Comparison of ENCODE assay signal across 9 mouse cellular contexts in the genomic region with DNA sequence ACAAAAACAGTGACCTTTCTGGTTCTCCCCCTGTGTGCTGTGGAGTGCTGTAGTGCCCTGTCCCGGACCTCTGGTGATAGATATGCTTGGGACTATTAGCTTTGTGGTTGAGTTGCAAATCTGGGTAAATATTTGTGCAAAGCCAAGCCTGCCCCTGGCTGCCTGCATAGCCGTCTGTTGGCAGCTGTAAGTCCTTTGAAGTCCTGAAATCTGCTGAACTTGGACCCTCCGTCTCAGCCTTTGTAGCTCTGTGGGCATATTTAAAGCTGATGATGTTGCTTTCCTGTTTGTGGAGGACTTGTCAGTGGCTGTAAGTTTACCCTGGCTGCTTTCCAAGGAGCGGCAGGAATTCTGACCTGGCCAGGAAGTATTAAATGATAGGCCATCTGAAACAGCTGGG.
DNase-seq lines count a peak whose midpoint lies in the region; ATAC-seq and TF ChIP-seq lines count a peak whose summit lies in the region.
"Had no signal": no experiment of that assay in that cellular context is flagged by ENCODE, and none has a peak within 500 bp of the region (broad histone marks: within the 10 kb centered on the region; RNA-seq: fewer than 3 reads in every experiment).

No protein-coding gene starts in this region.

- no peaks in the 10 kb centered on the region for H3K27me3 ChIP-seq in forebrain, embryonic 11.5 days (ENCODE audit: control insufficient read depth, insufficient read depth, low read length)
- H3K27me3 ChIP-seq in forebrain, embryonic 12.5 days = no peaks in the 10 kb centered on the region
- no peaks in the 10 kb centered on the region for H3K27me3 ChIP-seq in Patski
- no peaks in the 10 kb centered on the region for H3K27me3 ChIP-seq in kidney, embryonic 14.5 days (ENCODE audit: control insufficient read depth, insufficient read depth, low read length)
- no peaks in the 10 kb centered on the region for H3K27me3 ChIP-seq in liver, embryonic 16.5 days (ENCODE audit: control insufficient read depth, insufficient read depth, low read depth, low read length)

- no peak for ATAC-seq in forebrain, embryonic 11.5 days (replicated peaks; ENCODE audit: low FRiP score)
- no peak for ATAC-seq in forebrain, embryonic 12.5 days (ENCODE audit: low FRiP score)
- peak; percentile 67 for ATAC-seq in Patski
- ATAC-seq in kidney, embryonic 14.5 days (ENCODE audit: low FRiP score, low TSS enrichment) = peak; percentile 51; the same call in 1 of the 2 replicates
- ATAC-seq in liver, embryonic 16.5 days (ENCODE audit: low read depth) = peak; percentile 84
- ATAC-seq: hindbrain, embryonic 16.5 days had no signal

- WGBS in forebrain, embryonic 11.5 days = 51% methylated on average over 4 of the region's 4 CpGs
- WGBS in forebrain, embryonic 12.5 days = 49% methylated on average over 4 of the region's 4 CpGs
- WGBS in kidney, embryonic 14.5 days = 7% methylated on average over 4 of the region's 4 CpGs
- 30% methylated on average over 4 of the region's 4 CpGs for WGBS in liver, embryonic 16.5 days (ENCODE audit: insufficient replicate concordance)

- POLR2A ChIA-PET in Patski (lab: Charles Lee) = interaction anchor here (0.6 to 0.8 kb wide), 2 partner anchors 126 to 252 kb away, joined by 3 read pairs; no protein-coding TSS in a partner anchor

- in situ Hi-C loops in Patski (cut with MboI; ENCODE audit: low pct_unique_long_range_greater_than_20kb) = no loop called here

- DNase-seq in forebrain, embryonic 11.5 days (ENCODE audit: low spot score) = no peak
- no peak for DNase-seq in Patski (ENCODE audit: low read depth, low spot score)
- DNase-seq in gastrocnemius, postnatal 14 days = no peak
- no peak for DNase-seq in adrenal gland, adult 18-20 months (ENCODE audit: low spot score in 2 of 2)
- DNase-seq in layer of hippocampus, adult 18-20 months (ENCODE audit: low spot score in 2 of 2) = no peak

- TF ChIP-seq CTCF in Patski (IDR thresholded peaks at IDR 0.05) = no peak

- H3K9ac ChIP-seq in forebrain, embryonic 11.5 days (ENCODE audit: low read length) = peak overlapping the region; percentile 8; the same call in 1 of the 2 replicates
- H3K9ac ChIP-seq in forebrain, embryonic 12.5 days = no peak overlapping the region
- H3K9ac ChIP-seq in kidney, embryonic 14.5 days (ENCODE audit: low read depth, low read length) = no peak overlapping the region
- no peak overlapping the region for H3K9ac ChIP-seq in liver, embryonic 16.5 days (ENCODE audit: low read depth, low read length)

- no peaks in the 10 kb centered on the region for H3K36me3 ChIP-seq in forebrain, embryonic 11.5 days (ENCODE audit: control insufficient read depth, insufficient read depth, low read length)
- H3K36me3 ChIP-seq in forebrain, embryonic 12.5 days (replicated peaks) = no peaks in the 10 kb centered on the region
- H3K36me3 ChIP-seq in kidney, embryonic 14.5 days (ENCODE audit: control insufficient read depth, insufficient read depth, low read length) = no peaks in the 10 kb centered on the region
- no peaks in the 10 kb centered on the region for H3K36me3 ChIP-seq in liver, embryonic 16.5 days (ENCODE audit: control insufficient read depth, insufficient read depth)

- CTCF ChIA-PET in Patski (lab: Charles Lee) = interaction anchor here (1.4 to 1.5 kb wide), 2 partner anchors 45 to 198 kb away, joined by 4 to 5 read pairs; no protein-coding TSS in a partner anchor

- H3K27ac ChIP-seq in forebrain, embryonic 11.5 days (ENCODE audit: low read depth, low read length) = no peak overlapping the region
- no peak overlapping the region for H3K27ac ChIP-seq in forebrain, embryonic 12.5 days
- 0 out of 2 replicates have a peak overlapping the region, but pooled peaks have one; percentile 57 for H3K27ac ChIP-seq in kidney, embryonic 14.5 days (ENCODE audit: low read depth, low read length)
- H3K27ac ChIP-seq in liver, embryonic 16.5 days (ENCODE audit: low read length) = no peak overlapping the region; the same call in 1 of the 2 replicates

- 0 out of 2 replicates have a peak, but pooled peaks cover 6% of the 10 kb centered on the region for H3K4me1 ChIP-seq in forebrain, embryonic 11.5 days (replicated peaks; ENCODE audit: control insufficient read depth, insufficient read depth, low read length)
- peaks cover 44% of the 10 kb centered on the region for H3K4me1 ChIP-seq in forebrain, embryonic 12.5 days
- H3K4me1 ChIP-seq in kidney, embryonic 14.5 days (ENCODE audit: control insufficient read depth, insufficient read depth, low read length) = peaks cover 22% of the 10 kb centered on the region
- peaks cover 5% of the 10 kb centered on the region; the same call in 1 of the 2 replicates for H3K4me1 ChIP-seq in liver, embryonic 16.5 days (ENCODE audit: control insufficient read depth, low read depth, low read length)

- intact Hi-C loops in gastrocnemius, postnatal 14 days (cut with DNase I; ENCODE audit: low total_unique reads) = no loop called here

- no peak overlapping the region for H3K4me2 ChIP-seq in forebrain, embryonic 11.5 days (ENCODE audit: low read depth, low read length, severe bottlenecking)
- no peak overlapping the region for H3K4me2 ChIP-seq in forebrain, embryonic 12.5 days
- no peak overlapping the region for H3K4me2 ChIP-seq in kidney, embryonic 14.5 days (replicated peaks; ENCODE audit: low read depth, low read length)
- H3K4me2 ChIP-seq in liver, embryonic 16.5 days (ENCODE audit: low read depth, low read length) = no peak overlapping the region

- H3K4me3 ChIP-seq in forebrain, embryonic 11.5 days (ENCODE audit: low read depth, low read length) = no peak overlapping the region
- H3K4me3 ChIP-seq in forebrain, embryonic 12.5 days (replicated peaks) = no peak overlapping the region
- no peak overlapping the region for H3K4me3 ChIP-seq in kidney, embryonic 14.5 days (ENCODE audit: low read length)
- H3K4me3 ChIP-seq in liver, embryonic 16.5 days (ENCODE audit: low read depth, low read length) = no peak overlapping the region

- no peaks in the 10 kb centered on the region for H3K9me3 ChIP-seq in forebrain, embryonic 11.5 days (ENCODE audit: control insufficient read depth, low read length)
- no peaks in the 10 kb centered on the region for H3K9me3 ChIP-seq in forebrain, embryonic 12.5 days
- H3K9me3 ChIP-seq in kidney, embryonic 14.5 days (ENCODE audit: control insufficient read depth, low read length) = no peaks in the 10 kb centered on the region
- H3K9me3 ChIP-seq in liver, embryonic 16.5 days (replicated peaks; ENCODE audit: control insufficient read depth, low read length) = no peaks in the 10 kb centered on the region

Comparison
In these comparisons a context has a peak if more than half of its experiments do, and no peak if none do; other contexts are left out.
1. ATAC-seq: peak in Patski (single experiment), kidney, embryonic 14.5 days (single experiment) and liver, embryonic 16.5 days (single experiment); none in forebrain, embryonic 11.5 days (single experiment) and forebrain, embryonic 12.5 days (single experiment).